Mouse (Mus musculus) kidney, adult 11 months (tissue): ENCODE measurements around the gene Tbcel.

Source experiments
- DNase-seq: peaks from one replicate; pipeline ENCODE4 v3.0.0; 2022

The Tbcel gene

DNA sequence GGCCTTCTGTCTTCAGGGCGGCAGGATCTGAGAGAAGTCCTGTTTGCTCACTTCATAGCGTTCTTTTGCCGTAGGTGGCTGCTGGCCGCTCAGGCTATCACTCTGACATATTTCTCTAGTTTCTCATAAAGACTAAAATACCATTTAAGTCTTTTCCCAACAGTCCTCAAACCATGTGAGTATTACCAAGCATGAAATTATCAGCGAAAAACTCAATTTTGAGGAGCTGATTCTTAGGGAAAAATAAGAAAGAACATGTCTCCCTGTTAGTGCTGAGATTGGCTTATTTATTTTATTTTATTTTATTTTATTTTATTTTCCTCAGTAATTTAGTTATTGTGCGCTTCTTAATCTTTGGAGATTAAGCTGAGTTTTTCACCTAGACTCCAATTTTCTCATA is at the start of gene Tbcel:
Gene Tbcel (minus strand): TSS at position 101 of the 400 bp plus-strand sequence.
- DNase-seq = no peak

- DNase-seq = no peak
Measured at GRCm38 (mm10) chr9:42555186-42555585, 47.6 kb upstream of the Tbcel start.

- DNase-seq = peak; percentile 14
Measured at GRCm38 (mm10) chr9:42550116-42550515, 42.5 kb upstream of the Tbcel start.

DNA sequence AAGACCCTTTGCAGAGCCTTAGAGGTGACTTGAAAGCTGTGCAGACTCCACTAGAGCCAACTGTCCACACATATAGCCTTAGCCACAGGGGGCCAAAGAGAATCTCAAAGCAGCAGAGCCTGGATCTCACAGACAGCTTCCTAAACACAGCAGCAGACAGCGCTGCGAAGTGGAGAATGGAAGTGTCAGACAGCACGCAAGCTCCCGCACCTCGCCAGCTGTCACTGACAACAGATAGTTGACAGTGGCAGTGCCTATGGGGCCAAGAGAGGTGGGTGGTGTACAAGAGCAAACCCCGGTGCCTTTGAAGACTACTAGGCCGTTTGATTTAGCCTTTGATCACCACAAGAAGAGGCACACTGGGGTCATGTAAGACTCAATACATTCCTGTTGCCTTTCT is 41.4 kb upstream of the Tbcel start:
- no peak for DNase-seq

- no peak for DNase-seq
Measured at GRCm38 (mm10) chr9:42544521-42544920, 36.9 kb upstream of the Tbcel start.

- DNase-seq = no peak
Measured at GRCm38 (mm10) chr9:42533491-42533890, 25.9 kb upstream of the Tbcel start.

DNA sequence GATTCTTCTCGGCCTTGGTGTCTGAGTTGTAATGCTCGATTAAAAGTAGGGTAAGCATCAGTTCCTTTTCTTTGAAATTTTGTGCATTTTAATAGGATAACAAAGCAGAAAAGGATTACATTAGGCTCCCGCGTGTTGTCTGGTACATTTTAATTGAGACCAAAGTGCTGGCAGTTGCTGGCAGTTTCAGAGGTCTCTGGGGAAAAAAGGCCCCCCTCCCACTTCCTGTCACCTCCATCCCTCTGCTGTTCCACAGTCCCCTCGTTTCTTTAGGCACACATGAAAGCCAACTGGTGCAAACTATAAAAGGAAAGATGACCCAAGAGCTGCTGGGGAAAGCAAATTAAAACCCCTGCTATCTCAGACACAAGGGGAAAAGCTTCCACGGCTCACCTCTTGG is 25.4 kb upstream of the Tbcel start:
- no peak for DNase-seq

DNA sequence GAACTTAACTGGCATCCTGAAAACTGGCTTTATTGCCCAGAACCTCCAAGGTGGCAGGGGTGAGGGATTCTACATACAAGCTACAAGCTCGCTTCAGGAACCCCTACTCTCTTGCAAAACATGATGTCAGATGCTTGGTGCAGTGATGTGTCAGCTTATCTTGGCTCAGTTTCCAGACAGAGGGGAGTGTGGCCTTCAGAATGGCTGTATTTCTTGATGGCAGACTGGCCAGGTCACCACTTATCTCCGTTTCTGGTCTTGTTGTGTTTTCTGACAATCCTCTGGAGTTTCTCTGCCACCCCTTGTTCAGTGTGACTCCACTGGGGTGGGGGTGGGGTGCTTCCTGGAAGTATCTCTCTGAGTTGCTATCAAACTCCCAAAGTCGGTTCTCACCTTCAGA is 24.3 kb upstream of the Tbcel start:
- no peak for DNase-seq

- no peak for DNase-seq
Measured at GRCm38 (mm10) chr9:42530221-42531152, 22.9 kb upstream of the Tbcel start.

DNA sequence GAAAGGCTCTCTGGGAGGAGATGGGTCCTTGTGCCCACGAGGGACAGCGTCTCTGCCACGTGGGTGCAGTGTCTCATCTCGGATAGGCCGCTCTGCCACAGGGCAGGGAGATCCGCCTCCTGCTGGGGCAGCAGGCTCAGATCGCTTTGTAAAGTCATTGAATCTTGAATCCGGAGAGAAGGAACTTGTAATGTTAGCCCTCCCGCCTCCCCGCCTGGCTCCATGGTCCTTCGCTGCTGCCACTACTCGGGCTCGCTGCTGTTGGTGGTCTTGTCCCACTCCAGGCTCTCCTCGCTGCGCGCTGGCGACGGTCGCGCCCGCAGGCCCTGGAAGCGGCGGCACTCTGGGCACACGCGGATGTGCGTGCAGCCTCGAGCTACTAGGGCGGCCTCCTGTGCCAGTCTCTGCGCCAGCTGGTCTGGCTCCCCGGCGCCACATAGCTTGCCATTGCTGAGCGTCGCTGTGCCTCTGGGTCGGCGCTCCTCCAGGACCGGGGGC is 13.0 kb upstream of the Tbcel start:
- DNase-seq = peak; percentile 23

GRCm38 (mm10) chr9:42518163-42518562 is 10.6 kb upstream of the Tbcel start:
- DNase-seq = no peak

GRCm38 (mm10) chr9:42513159-42513558 is 5.5 kb upstream of the Tbcel start:
- DNase-seq = no peak

GRCm38 (mm10) chr9:42512312-42512711 is 4.7 kb upstream of the Tbcel start:
- DNase-seq = peak; percentile 79

GRCm38 (mm10) chr9:42508235-42508634 is 626 bp upstream of the Tbcel start:
- DNase-seq = no peak

- DNase-seq = no peak
Measured at GRCm38 (mm10) chr9:42507022-42507421, 587 bp downstream of the Tbcel start.

DNA sequence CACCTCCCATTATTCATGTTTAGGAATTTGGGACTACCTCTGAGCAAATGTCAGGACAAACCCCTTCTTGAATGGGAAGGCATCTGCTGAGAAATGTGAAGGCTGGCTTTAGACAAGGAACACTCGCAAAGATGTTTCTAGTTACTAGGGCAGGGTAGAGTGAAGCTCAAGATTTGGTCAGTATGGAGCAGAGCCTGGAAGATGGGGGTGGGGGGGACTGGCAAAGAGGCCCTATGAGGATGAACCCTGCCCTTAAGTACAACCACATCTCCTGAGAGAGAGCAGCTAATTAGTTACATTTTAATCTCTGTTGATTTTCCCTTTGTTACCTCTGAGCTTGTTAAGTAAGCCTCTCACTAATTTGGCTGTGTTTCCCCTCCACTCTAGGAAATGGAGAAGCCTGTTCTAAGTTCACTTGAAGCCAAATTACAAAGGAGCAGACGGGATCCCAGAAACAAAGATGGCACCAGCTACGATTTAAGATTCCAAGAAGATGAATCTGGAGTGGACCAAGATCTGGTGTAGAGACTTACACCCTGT is 2.6 kb downstream of the Tbcel start:
- DNase-seq = peak; percentile 24

DNA sequence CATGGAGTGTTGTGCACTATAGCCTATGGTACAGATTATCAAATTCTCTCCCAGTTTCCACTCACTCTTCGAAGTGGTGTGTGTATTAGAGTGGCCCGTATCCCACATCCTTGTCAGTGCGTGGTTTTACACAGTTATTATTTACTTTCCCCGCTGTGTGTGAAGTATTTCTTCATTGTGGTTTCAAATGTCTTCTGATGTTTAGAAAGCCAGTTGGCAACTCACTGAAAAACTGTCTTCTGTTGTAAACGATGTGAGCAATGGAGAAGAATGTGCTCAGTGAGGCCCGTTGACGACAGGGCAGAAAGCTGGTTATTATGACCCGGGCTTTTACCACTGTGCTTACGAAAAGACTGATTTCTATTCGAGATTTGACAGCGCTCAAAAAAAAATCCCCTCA is 3.0 kb downstream of the Tbcel start:
- DNase-seq = no peak

DNA sequence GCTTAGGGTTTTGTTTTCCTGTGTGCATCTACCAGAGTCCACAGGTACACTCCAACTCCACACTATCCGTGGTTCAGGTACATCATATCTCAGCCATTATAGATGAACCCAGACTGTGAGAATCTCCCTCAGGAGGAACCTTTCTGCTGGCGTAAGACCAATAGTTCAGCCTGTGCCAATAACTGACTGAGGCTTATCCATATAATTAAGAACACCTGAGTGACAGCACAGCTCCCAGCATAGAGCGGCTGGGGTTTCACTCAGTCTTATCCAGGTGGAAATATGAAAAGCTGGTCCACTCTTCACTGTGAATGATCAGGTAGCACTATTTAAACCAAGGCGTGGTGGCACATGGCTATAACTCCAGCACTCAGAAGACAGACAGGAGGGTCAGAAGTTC is 3.9 kb downstream of the Tbcel start:
- no peak for DNase-seq

GRCm38 (mm10) chr9:42496296-42496695 is 11.3 kb downstream of the Tbcel start:
- no peak for DNase-seq

GRCm38 (mm10) chr9:42491780-42492179 is 15.8 kb downstream of the Tbcel start:
- no peak for DNase-seq

DNA sequence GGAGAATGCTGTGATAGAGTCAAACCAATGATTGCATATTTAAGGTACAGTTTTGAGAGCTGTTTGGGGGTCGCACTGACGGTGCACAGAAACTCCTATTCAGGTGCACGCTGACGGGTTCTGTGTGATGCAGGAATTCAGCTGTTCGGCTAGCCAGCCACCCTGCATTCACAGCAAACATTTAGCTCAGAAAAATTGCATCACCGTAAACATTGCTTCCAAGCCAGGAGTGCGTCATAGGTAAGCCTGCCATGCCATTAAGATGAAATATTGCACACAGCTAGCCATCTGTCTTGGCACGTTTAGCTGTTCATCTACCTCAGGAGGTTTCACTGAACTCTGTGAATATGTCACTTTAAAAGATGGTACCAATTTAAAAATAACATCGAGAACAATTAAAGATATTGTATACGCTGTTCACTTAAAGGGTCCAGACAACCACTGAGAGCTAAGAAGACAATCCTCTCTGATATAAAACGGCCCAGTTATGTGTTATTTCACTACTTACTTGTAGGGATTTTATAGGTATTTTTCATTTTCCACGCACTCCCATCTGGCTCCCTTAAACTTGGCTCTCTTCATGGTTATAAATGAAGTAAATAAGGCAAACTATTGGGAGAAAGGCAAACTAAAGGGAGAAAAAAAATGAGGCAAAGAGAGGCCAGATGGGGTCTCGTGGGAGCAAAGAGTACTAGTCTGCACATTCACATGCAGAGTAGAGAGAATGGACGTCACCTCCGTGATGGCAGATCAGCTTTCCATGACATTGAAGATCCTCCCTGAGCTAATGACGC is 16.8 kb downstream of the Tbcel start:
- DNase-seq = no peak

GRCm38 (mm10) chr9:42488071-42488470 is 19.5 kb downstream of the Tbcel start:
- DNase-seq = no peak

- DNase-seq = no peak
Measured at GRCm38 (mm10) chr9:42486913-42487312, 20.7 kb downstream of the Tbcel start.
